Mouse (Mus musculus): ENCODE results near the gene Cacna1a. TPM values are rescaled to one million over a fixed set of nuclear protein-coding genes. Genes with fewer than 3 reads are reported as not detected.

Gene Cacna1a
- total RNA-seq, 2 experiments from 2014 or later = 0.21 to 1.8 TPM

GRCm38 (mm10) chr8:84413886-84414851, 25.9 kb downstream of the Cacna1a start:
- ATAC-seq (replicated peaks; ENCODE audit: poor library complexity) = no peak

GRCm38 (mm10) chr8:84414918-84415317, 26.7 kb downstream of the Cacna1a start:
- no peak for ATAC-seq (replicated peaks; ENCODE audit: poor library complexity)

- ATAC-seq (replicated peaks; ENCODE audit: poor library complexity) = no peak
These were observed 27.2 kb downstream of the Cacna1a start for GRCm38 (mm10) chr8:84415378-84415898.

GRCm38 (mm10) chr8:84416041-84416440, 27.8 kb downstream of the Cacna1a start:
- ATAC-seq (replicated peaks; ENCODE audit: poor library complexity) = no peak

GRCm38 (mm10) chr8:84416915-84417314, 28.7 kb downstream of the Cacna1a start:
- no peak for ATAC-seq (replicated peaks; ENCODE audit: poor library complexity)

- ATAC-seq (replicated peaks; ENCODE audit: poor library complexity) = no peak
These were observed 29.6 kb downstream of the Cacna1a start for GRCm38 (mm10) chr8:84417840-84418239.

- ATAC-seq (replicated peaks; ENCODE audit: poor library complexity) = no peak
These were observed 36.2 kb downstream of the Cacna1a start for GRCm38 (mm10) chr8:84424426-84424825.

GRCm38 (mm10) chr8:84426087-84426486, 37.8 kb downstream of the Cacna1a start:
- ATAC-seq (replicated peaks; ENCODE audit: poor library complexity) = no peak

GRCm38 (mm10) chr8:84426582-84426981, 38.3 kb downstream of the Cacna1a start:
- ATAC-seq (replicated peaks; ENCODE audit: poor library complexity) = no peak

GRCm38 (mm10) chr8:84428034-84428433, 39.8 kb downstream of the Cacna1a start:
- no peak for ATAC-seq (replicated peaks; ENCODE audit: poor library complexity)

- no peak for ATAC-seq (replicated peaks; ENCODE audit: poor library complexity)
These were observed 40.8 kb downstream of the Cacna1a start for GRCm38 (mm10) chr8:84429014-84429413.

GRCm38 (mm10) chr8:84429492-84429891, 41.3 kb downstream of the Cacna1a start:
- no peak for ATAC-seq (replicated peaks; ENCODE audit: poor library complexity)

- ATAC-seq (replicated peaks; ENCODE audit: poor library complexity) = no peak
These were observed 47.1 kb downstream of the Cacna1a start for GRCm38 (mm10) chr8:84435370-84435769.

GRCm38 (mm10) chr8:84439813-84440212, 51.6 kb downstream of the Cacna1a start:
- no peak for ATAC-seq (replicated peaks; ENCODE audit: poor library complexity)

GRCm38 (mm10) chr8:84442043-84442442, 53.8 kb downstream of the Cacna1a start:
- ATAC-seq (replicated peaks; ENCODE audit: poor library complexity) = no peak

- no peak for ATAC-seq (replicated peaks; ENCODE audit: poor library complexity)
These were observed 58.3 kb downstream of the Cacna1a start for GRCm38 (mm10) chr8:84446571-84446991.

GRCm38 (mm10) chr8:84454532-84454931, 66.3 kb downstream of the Cacna1a start:
- 0 out of 2 replicates have a peak, but pooled peaks have one; percentile 42 for ATAC-seq (replicated peaks; ENCODE audit: poor library complexity)

- ATAC-seq (replicated peaks; ENCODE audit: poor library complexity) = no peak
These were observed 70.6 kb downstream of the Cacna1a start for GRCm38 (mm10) chr8:84458853-84459252.

GRCm38 (mm10) chr8:84459276-84459675, 71.0 kb downstream of the Cacna1a start:
- no peak for ATAC-seq (replicated peaks; ENCODE audit: poor library complexity)

- no peak for ATAC-seq (replicated peaks; ENCODE audit: poor library complexity)
These were observed 72.5 kb downstream of the Cacna1a start for GRCm38 (mm10) chr8:84460698-84461097.

- ATAC-seq (replicated peaks; ENCODE audit: poor library complexity) = no peak
These were observed 78.7 kb downstream of the Cacna1a start for GRCm38 (mm10) chr8:84466932-84467331.

GRCm38 (mm10) chr8:84469076-84469475, 80.8 kb downstream of the Cacna1a start:
- ATAC-seq (replicated peaks; ENCODE audit: poor library complexity) = no peak
